Mouse (Mus musculus): ENCODE data around the gene Lactb. TPM values are rescaled to one million over a fixed set of nuclear protein-coding genes. Genes with fewer than 3 reads are reported as not detected.

Gene Lactb
- total and polyA plus RNA-seq, 3 experiments: 14.6 to 29.4 (median 23.7) TPM

DNA sequence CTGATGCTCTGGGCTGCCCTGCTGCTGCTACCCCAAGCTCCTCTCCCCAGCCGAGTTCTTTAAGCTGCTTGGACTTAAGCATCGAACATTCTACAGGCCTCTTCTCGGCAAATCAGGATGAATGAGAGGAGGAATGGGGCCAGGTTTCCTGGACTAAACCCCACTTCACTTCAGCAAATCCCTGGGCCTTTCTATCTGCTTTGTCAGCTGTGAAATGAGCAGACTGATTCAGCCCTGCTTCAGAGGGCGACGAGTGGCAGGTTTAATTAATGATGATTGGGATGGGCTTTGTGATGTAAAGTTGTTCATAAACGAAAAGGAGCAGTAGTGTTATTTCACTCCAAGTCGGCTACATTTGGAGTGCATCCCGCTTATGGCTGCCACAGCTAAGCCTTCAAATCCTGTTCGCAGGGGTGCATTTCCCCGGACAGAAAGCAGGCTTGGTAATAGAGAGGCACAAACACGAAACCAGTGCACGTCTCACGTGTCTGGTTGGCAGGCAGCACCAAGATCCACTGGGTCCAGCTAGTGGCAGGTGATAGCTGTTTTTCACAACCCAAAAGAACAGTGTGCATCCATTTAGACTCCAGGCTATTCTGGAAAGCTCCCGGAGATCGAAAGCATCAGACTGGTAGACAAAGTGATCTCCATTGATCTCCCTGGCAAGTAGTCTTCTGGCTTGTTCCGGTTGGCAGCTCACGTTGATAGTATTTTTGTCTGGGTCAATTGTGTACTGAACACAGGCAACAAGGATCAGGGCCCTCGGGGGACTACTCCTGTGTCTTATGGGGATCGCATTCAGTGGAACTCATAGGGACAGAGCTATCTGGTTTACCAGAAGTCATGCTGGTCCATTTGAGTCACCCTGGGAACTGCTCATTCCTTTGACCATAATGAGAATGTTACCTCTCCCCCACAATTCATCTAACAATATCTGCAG is 41.1 kb downstream of the Lactb start:
- Histone ChIP-seq H3K4me1 (ENCODE audit: control insufficient read depth in 1 of 2, insufficient read depth in 2 of 2) (peaks cover 0 to 11% of the 10 kb centered on the region in 2 experiments; a peak in 2 of 4 replicates), H3K4me2 (ENCODE audit: insufficient read depth, low read depth, poor library complexity, severe bottlenecking) (no peak overlapping the region), H3K79me2 (replicated peaks; ENCODE audit: control insufficient read depth, extremely low read depth, insufficient read depth, poor library complexity, severe bottlenecking) (no peaks in the 10 kb centered on the region), H3K36me3 (replicated peaks in 1 of 2; ENCODE audit: control insufficient read depth in 1 of 2, insufficient read depth in 1 of 2, low read length in 1 of 2) (no peaks in the 10 kb centered on the region), H3K27me3 (replicated peaks) (no peaks in the 10 kb centered on the region), H3K9ac (ENCODE audit: insufficient read depth, low read depth) (no peak overlapping the region), H3K4me3 (replicated peaks in 1 of 3; ENCODE audit: low read depth in 2 of 3, low read length in 2 of 3, poor library complexity in 1 of 3) (no peak overlapping the region), H3K9me3 (replicated peaks; ENCODE audit: low read length) (no peaks in the 10 kb centered on the region), H3K27ac (ENCODE audit: insufficient read depth, low read depth) (no peak overlapping the region)
- TF ChIP-seq ETS1 (conservative IDR thresholded peaks at IDR 0.05; ENCODE audit: low read depth, low read length) (no peak), MXI1 (IDR thresholded peaks at IDR 0.05; ENCODE audit: low read depth, low read length) (no peak), ZKSCAN1 (IDR thresholded peaks at IDR 0.05; ENCODE audit: borderline replicate concordance, low read depth, low read length) (no peak), RAD21 (IDR thresholded peaks at IDR 0.05; ENCODE audit: low read depth, low read length) (no peak), JUN (IDR thresholded peaks at IDR 0.05; ENCODE audit: insufficient read depth, low read depth, low read length) (no peak)
- DNase-seq (ENCODE audit: extremely low read depth): no peak
- dilution Hi-C loops (cut with MboI; ENCODE audit: extremely low pct_ligation_motif_present, extremely low pct_unique_long_range_greater_than_20kb, low sequenced_read_pairs) (no loop called here), in situ Hi-C loops (cut with MboI; ENCODE audit: low pct_ligation_motif_present, low pct_unique_long_range_greater_than_20kb, low sequenced_read_pairs) (no loop called here)

DNA sequence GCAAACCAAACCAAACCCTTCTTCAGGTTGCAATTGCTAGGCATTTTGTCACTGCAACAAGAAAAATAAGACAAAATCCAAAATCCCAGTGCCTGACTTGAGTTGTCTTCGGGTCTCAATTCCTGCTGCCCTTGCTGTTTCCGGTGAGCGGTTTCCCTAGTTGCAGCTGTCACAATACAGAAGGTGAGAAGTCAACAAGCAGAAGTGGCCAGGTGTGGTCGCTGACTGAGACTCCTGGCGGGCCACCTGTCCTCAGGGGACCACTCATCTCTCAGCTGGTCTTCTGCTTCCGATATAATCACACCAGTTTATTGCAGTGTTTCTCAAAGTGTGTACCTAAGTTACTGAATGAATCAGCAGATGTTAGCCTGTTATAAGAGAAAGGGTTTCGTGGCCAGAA is 44.9 kb downstream of the Lactb start:
- Histone ChIP-seq H3K9me3 (replicated peaks; ENCODE audit: low read length) (no peaks in the 10 kb centered on the region), H3K4me2 (ENCODE audit: insufficient read depth, low read depth, poor library complexity, severe bottlenecking) (no peak overlapping the region), H3K9ac (ENCODE audit: insufficient read depth, low read depth) (no peak overlapping the region), H3K27ac (ENCODE audit: insufficient read depth, low read depth) (no peak overlapping the region), H3K4me3 (replicated peaks in 1 of 3; ENCODE audit: low read depth in 2 of 3, low read length in 2 of 3, poor library complexity in 1 of 3) (no peak overlapping the region), H3K36me3 (replicated peaks in 1 of 2; ENCODE audit: control insufficient read depth in 1 of 2, insufficient read depth in 1 of 2, low read length in 1 of 2) (no peaks in the 10 kb centered on the region), H3K79me2 (replicated peaks; ENCODE audit: control insufficient read depth, extremely low read depth, insufficient read depth, poor library complexity, severe bottlenecking) (no peaks in the 10 kb centered on the region), H3K27me3 (replicated peaks) (no peaks in the 10 kb centered on the region), H3K4me1 (ENCODE audit: control insufficient read depth in 1 of 2, insufficient read depth in 2 of 2) (peaks cover 0 to 7% of the 10 kb centered on the region in 2 experiments; a peak in 2 of 4 replicates)
- DNase-seq (ENCODE audit: extremely low read depth): no peak
- in situ Hi-C loops (cut with MboI; ENCODE audit: low pct_ligation_motif_present, low pct_unique_long_range_greater_than_20kb, low sequenced_read_pairs) (no loop called here), dilution Hi-C loops (cut with MboI; ENCODE audit: extremely low pct_ligation_motif_present, extremely low pct_unique_long_range_greater_than_20kb, low sequenced_read_pairs) (no loop called here)
- TF ChIP-seq POLR2AphosphoS2 (IDR thresholded peaks at IDR 0.05; ENCODE audit: low read depth, low read length) (no peak), ETS1 (conservative IDR thresholded peaks at IDR 0.05; ENCODE audit: low read depth, low read length) (no peak), IRF4 (IDR thresholded peaks at IDR 0.05; ENCODE audit: low read depth, low read length) (no peak), MXI1 (IDR thresholded peaks at IDR 0.05; ENCODE audit: low read depth, low read length) (no peak), MAX (IDR thresholded peaks at IDR 0.05; ENCODE audit: low read length) (no peak), CHD1 (IDR thresholded peaks at IDR 0.05; ENCODE audit: low read depth, low read length) (no peak), ZC3H11A (IDR thresholded peaks at IDR 0.05; ENCODE audit: low read depth, low read length) (no peak), MAZ (IDR thresholded peaks at IDR 0.05; ENCODE audit: low read depth, low read length) (no peak), E2F4 (IDR thresholded peaks at IDR 0.05; ENCODE audit: insufficient replicate concordance, low read depth, low read length) (no peak), JUND (conservative IDR thresholded peaks at IDR 0.05; ENCODE audit: low read depth, low read length) (no peak), ZMIZ1 (IDR thresholded peaks at IDR 0.05; ENCODE audit: low read depth, low read length) (no peak), JUN (IDR thresholded peaks at IDR 0.05; ENCODE audit: insufficient read depth, low read depth, low read length) (no peak), ELF1 (IDR thresholded peaks at IDR 0.05; ENCODE audit: low read depth, low read length) (no peak), ZKSCAN1 (IDR thresholded peaks at IDR 0.05; ENCODE audit: borderline replicate concordance, low read depth, low read length) (no peak), CHD2 (IDR thresholded peaks at IDR 0.05; ENCODE audit: low read length) (no peak), MAFK (IDR thresholded peaks at IDR 0.05; ENCODE audit: insufficient replicate concordance, low read length) (no peak), USF2 (conservative IDR thresholded peaks at IDR 0.05; ENCODE audit: low read depth, low read length) (no peak), TBP (conservative IDR thresholded peaks at IDR 0.05; ENCODE audit: low read depth, low read length) (no peak), PAX5 (IDR thresholded peaks at IDR 0.05; ENCODE audit: low read length) (no peak), MYC (IDR thresholded peaks at IDR 0.05; ENCODE audit: low read depth, low read length) (no peak)

Data from CH12.LX (cell line).